Mouse (Mus musculus) E14TG2a.4 (cell line): ENCODE measurements at regions not wholly inside any gene's neighbourhood (a gene's known extent, or its start where the extent isn't known, plus 50 kb on each side); places are given as distances from the start of the nearest gene placed in this dataset.

Experiments used
- H3K27me3 ChIP-seq: 2 replicates; pipeline ENCODE4 v1.6.1; 2014; ENCODE audit warnings: low read length, control low read depth; ENCODE audit not compliant: insufficient read depth
- H3K36me3 ChIP-seq: 2 replicates; pipeline ENCODE4 v1.6.1; 2014; ENCODE audit warnings: low read length, control low read depth; ENCODE audit not compliant: insufficient read depth
- H3K4me1 ChIP-seq: replicated peaks from 2 replicates; pipeline ENCODE4 v1.6.1; 2014; ENCODE audit warnings: low read depth, low read length, control low read depth
- H3K4me3 ChIP-seq: replicated peaks from 2 replicates; pipeline ENCODE4 v1.5.1; 2014; ENCODE audit warnings: mild to moderate bottlenecking, low read length
- H3K9me3 ChIP-seq: 2 replicates; pipeline ENCODE4 v1.6.1; 2014; ENCODE audit warnings: low read length, control low read depth
- CTCF ChIP-seq: conservative IDR thresholded peaks from 2 replicates; pipeline ENCODE4 v1.5.1; 2014; ENCODE audit warnings: low read length
- NANOG ChIP-seq: IDR thresholded peaks from 2 replicates; pipeline ENCODE4 v1.6.1; 2014; ENCODE audit warnings: borderline replicate concordance, low read length, mixed read lengths
- POU5F1 ChIP-seq: IDR thresholded peaks from 2 replicates; pipeline ENCODE4 v1.6.1; 2014; ENCODE audit warnings: low read length, borderline replicate concordance

GRCm38 (mm10) chr2:96234613-96235012 lies 83.4 kb upstream of the Lrrc4c start:
- no peaks in the 10 kb centered on the region for H3K27me3 ChIP-seq
- H3K36me3 ChIP-seq, result no peaks in the 10 kb centered on the region
- no peaks in the 10 kb centered on the region for H3K4me1 ChIP-seq
- TF ChIP-seq POU5F1 (no peak), CTCF (peak; percentile 8; the same call in 1 of the 2 replicates), NANOG (no peak)
- H3K9me3 ChIP-seq, result no peaks in the 10 kb centered on the region
- no peak overlapping the region for H3K4me3 ChIP-seq

- Histone ChIP-seq H3K4me3 (no peak overlapping the region), H3K4me1 (no peaks in the 10 kb centered on the region), H3K9me3 (no peaks in the 10 kb centered on the region), H3K36me3 (no peaks in the 10 kb centered on the region), H3K27me3 (no peaks in the 10 kb centered on the region)
- no peak for TF ChIP-seq CTCF
- TF ChIP-seq NANOG, result no peak
- TF ChIP-seq POU5F1, result no peak
Observed at GRCm38 (mm10) chr2:96239246-96239645, 78.7 kb upstream of the Lrrc4c start.

- Histone ChIP-seq H3K36me3 (no peaks in the 10 kb centered on the region), H3K9me3 (no peaks in the 10 kb centered on the region), H3K4me1 (no peaks in the 10 kb centered on the region), H3K27me3 (no peaks in the 10 kb centered on the region), H3K4me3 (no peak overlapping the region)
- no peak for TF ChIP-seq CTCF
- no peak for TF ChIP-seq NANOG
Observed at GRCm38 (mm10) chr2:96240543-96241090, 77.4 kb upstream of the Lrrc4c start.

- H3K9me3 ChIP-seq, result peaks cover 7% of the 10 kb centered on the region; the same call in 1 of the 2 replicates
- no peaks in the 10 kb centered on the region for H3K4me1 ChIP-seq
- no peak overlapping the region for H3K4me3 ChIP-seq
- no peaks in the 10 kb centered on the region for H3K36me3 ChIP-seq
- TF ChIP-seq POU5F1 (no peak), CTCF (no peak), NANOG (no peak)
- no peaks in the 10 kb centered on the region for H3K27me3 ChIP-seq
Observed at GRCm38 (mm10) chr2:96253661-96254060, 64.3 kb upstream of the Lrrc4c start.

GRCm38 (mm10) chr2:96256491-96256890 lies 61.5 kb upstream of the Lrrc4c start:
- Histone ChIP-seq H3K36me3 (no peaks in the 10 kb centered on the region), H3K4me3 (no peak overlapping the region), H3K9me3 (peaks cover 7% of the 10 kb centered on the region; the same call in 1 of the 2 replicates), H3K4me1 (no peaks in the 10 kb centered on the region), H3K27me3 (no peaks in the 10 kb centered on the region)
- TF ChIP-seq NANOG (no peak), CTCF (no peak), POU5F1 (no peak)
